Mouse (Mus musculus): ENCODE measurements around the gene Asb2. TPM values are rescaled to one million over a fixed set of nuclear protein-coding genes. Genes with fewer than 3 reads are reported as not detected.

Asb2 gene
- polyA plus RNA-seq, 1 experiment from 2014 or later: 3.5 TPM

- H3K36me3 ChIP-seq (replicated peaks): no peaks in the 10 kb centered on the region
- H3K27ac ChIP-seq (replicated peaks): no peak overlapping the region
- peaks cover 17% of the 10 kb centered on the region for H3K4me1 ChIP-seq (replicated peaks)
- ATAC-seq (ENCODE audit: insufficient read depth): no peak
- no peak overlapping the region for H3K4me3 ChIP-seq (replicated peaks)
- no peak overlapping the region for H3K9ac ChIP-seq
- no peak overlapping the region for H3K4me2 ChIP-seq
- H3K9me3 ChIP-seq (replicated peaks): no peaks in the 10 kb centered on the region
- 36% methylated on average over 3 of the region's 4 CpGs for WGBS (ENCODE audit: insufficient replicate concordance)
- H3K27me3 ChIP-seq: peaks cover 9% of the 10 kb centered on the region; the same call in 1 of the 2 replicates
Measured at GRCm38 (mm10) chr12:103376774-103377173, 21.0 kb upstream of the Asb2 start.

- Histone ChIP-seq H3K36me3 (replicated peaks) (no peaks in the 10 kb centered on the region), H3K27me3 (peaks cover 9% of the 10 kb centered on the region; the same call in 1 of the 2 replicates), H3K27ac (replicated peaks) (no peak overlapping the region), H3K4me3 (replicated peaks) (no peak overlapping the region), H3K9ac (no peak overlapping the region), H3K4me1 (replicated peaks) (peaks cover 17% of the 10 kb centered on the region), H3K4me2 (no peak overlapping the region), H3K9me3 (replicated peaks) (no peaks in the 10 kb centered on the region)
- WGBS (ENCODE audit: insufficient replicate concordance): 44% methylated on average over 5 of the region's 5 CpGs
- no peak for ATAC-seq (ENCODE audit: insufficient read depth)
Measured at GRCm38 (mm10) chr12:103376124-103376523, 20.3 kb upstream of the Asb2 start.

- H3K4me2 ChIP-seq: peak overlapping the region; percentile 41
- ATAC-seq (ENCODE audit: insufficient read depth): peak; percentile 85
- H3K4me1 ChIP-seq (replicated peaks): peaks cover 20% of the 10 kb centered on the region
- peak overlapping the region; percentile 46; the same call in 1 of the 2 replicates for H3K27ac ChIP-seq (replicated peaks)
- H3K9me3 ChIP-seq (replicated peaks): no peaks in the 10 kb centered on the region
- H3K27me3 ChIP-seq: peaks cover 9% of the 10 kb centered on the region; the same call in 1 of the 2 replicates
- no peak overlapping the region; the same call in 1 of the 2 replicates for H3K9ac ChIP-seq
- H3K4me3 ChIP-seq (replicated peaks): no peak overlapping the region
- no peaks in the 10 kb centered on the region for H3K36me3 ChIP-seq (replicated peaks)
- 20% methylated on average over 8 of the region's 8 CpGs for WGBS (ENCODE audit: insufficient replicate concordance)
Measured at GRCm38 (mm10) chr12:103373530-103374236, 17.9 kb upstream of the Asb2 start.

- no peak overlapping the region for H3K4me3 ChIP-seq (replicated peaks)
- H3K9ac ChIP-seq: no peak overlapping the region
- 22% methylated on average over 6 of the region's 6 CpGs for WGBS (ENCODE audit: insufficient replicate concordance)
- no peak overlapping the region for H3K4me2 ChIP-seq
- H3K4me1 ChIP-seq (replicated peaks): peaks cover 32% of the 10 kb centered on the region
- peaks cover 22% of the 10 kb centered on the region for H3K27me3 ChIP-seq
- H3K36me3 ChIP-seq (replicated peaks): no peaks in the 10 kb centered on the region
- ATAC-seq (ENCODE audit: insufficient read depth): no peak
- H3K9me3 ChIP-seq (replicated peaks): no peaks in the 10 kb centered on the region
- H3K27ac ChIP-seq (replicated peaks): no peak overlapping the region
Measured at GRCm38 (mm10) chr12:103371711-103372110, 15.9 kb upstream of the Asb2 start.

GRCm38 (mm10) chr12:103370861-103371260 lies 15.1 kb upstream of the Asb2 start:
- H3K9me3 ChIP-seq (replicated peaks): no peaks in the 10 kb centered on the region
- H3K4me2 ChIP-seq: no peak overlapping the region
- H3K27ac ChIP-seq (replicated peaks): no peak overlapping the region
- no peaks in the 10 kb centered on the region for H3K36me3 ChIP-seq (replicated peaks)
- no peak overlapping the region for H3K4me3 ChIP-seq (replicated peaks)
- WGBS (ENCODE audit: insufficient replicate concordance): 69% methylated on average over 4 of the region's 4 CpGs
- H3K27me3 ChIP-seq: peaks cover 23% of the 10 kb centered on the region
- H3K9ac ChIP-seq: no peak overlapping the region
- ATAC-seq (ENCODE audit: insufficient read depth): no peak
- peaks cover 32% of the 10 kb centered on the region for H3K4me1 ChIP-seq (replicated peaks)

- Histone ChIP-seq H3K27ac (replicated peaks) (no peak overlapping the region), H3K4me3 (replicated peaks) (no peak overlapping the region), H3K9me3 (replicated peaks) (no peaks in the 10 kb centered on the region), H3K4me1 (replicated peaks) (peaks cover 24% of the 10 kb centered on the region), H3K9ac (no peak overlapping the region), H3K4me2 (peak overlapping the region; percentile 64), H3K27me3 (peaks cover 19% of the 10 kb centered on the region), H3K36me3 (replicated peaks) (no peaks in the 10 kb centered on the region)
- 45% methylated on average over 2 of the region's 2 CpGs for WGBS (ENCODE audit: insufficient replicate concordance)
- peak; percentile 1; the same call in 1 of the 2 replicates for ATAC-seq (ENCODE audit: insufficient read depth)
Measured at GRCm38 (mm10) chr12:103368777-103369176, 13.0 kb upstream of the Asb2 start.

GRCm38 (mm10) chr12:103368326-103368669 lies 12.5 kb upstream of the Asb2 start:
- no peak; the same call in 1 of the 2 replicates for ATAC-seq (ENCODE audit: insufficient read depth)
- 23% methylated on average over 7 of the region's 7 CpGs for WGBS (ENCODE audit: insufficient replicate concordance)
- Histone ChIP-seq H3K36me3 (replicated peaks) (no peaks in the 10 kb centered on the region), H3K27me3 (peaks cover 19% of the 10 kb centered on the region), H3K27ac (replicated peaks) (no peak overlapping the region), H3K9ac (no peak overlapping the region), H3K4me3 (replicated peaks) (peak overlapping the region; percentile 32), H3K4me2 (peak overlapping the region; percentile 64), H3K9me3 (replicated peaks) (no peaks in the 10 kb centered on the region), H3K4me1 (replicated peaks) (peaks cover 19% of the 10 kb centered on the region)

- H3K4me3 ChIP-seq (replicated peaks): peak overlapping the region; percentile 32
- H3K27me3 ChIP-seq: peaks cover 19% of the 10 kb centered on the region
- H3K36me3 ChIP-seq (replicated peaks): no peaks in the 10 kb centered on the region
- H3K9me3 ChIP-seq (replicated peaks): no peaks in the 10 kb centered on the region
- WGBS (ENCODE audit: insufficient replicate concordance): 12% methylated on average over 18 of the region's 18 CpGs
- peaks cover 14% of the 10 kb centered on the region for H3K4me1 ChIP-seq (replicated peaks)
- H3K27ac ChIP-seq (replicated peaks): no peak overlapping the region
- H3K4me2 ChIP-seq: peak overlapping the region; percentile 64
- ATAC-seq (ENCODE audit: insufficient read depth): peak; percentile 63
- H3K9ac ChIP-seq: no peak overlapping the region
Measured at GRCm38 (mm10) chr12:103367620-103368325, 12.0 kb upstream of the Asb2 start.

- no peak overlapping the region for H3K9ac ChIP-seq
- WGBS (ENCODE audit: insufficient replicate concordance): 53% methylated on average over 2 of the region's 2 CpGs
- peaks cover 14% of the 10 kb centered on the region for H3K4me1 ChIP-seq (replicated peaks)
Measured at GRCm38 (mm10) chr12:103367171-103367570, 11.4 kb upstream of the Asb2 start.

GRCm38 (mm10) chr12:103362336-103362735 lies 6.5 kb upstream of the Asb2 start:
- Histone ChIP-seq H3K27ac (replicated peaks) (no peak overlapping the region), H3K4me3 (replicated peaks) (no peak overlapping the region), H3K9ac (no peak overlapping the region), H3K4me2 (no peak overlapping the region), H3K9me3 (replicated peaks) (no peaks in the 10 kb centered on the region), H3K36me3 (replicated peaks) (no peaks in the 10 kb centered on the region), H3K4me1 (replicated peaks) (no peaks in the 10 kb centered on the region), H3K27me3 (peaks cover 10% of the 10 kb centered on the region; the same call in 1 of the 2 replicates)
- ATAC-seq (ENCODE audit: insufficient read depth): no peak
- 41% methylated on average over 3 of the region's 3 CpGs for WGBS (ENCODE audit: insufficient replicate concordance)

More at GRCm38 (mm10) chr12:103367171-103367570, 11.4 kb upstream of the Asb2 start:
- H3K27ac ChIP-seq (replicated peaks): no peak overlapping the region
- no peaks in the 10 kb centered on the region for H3K36me3 ChIP-seq (replicated peaks)
- H3K27me3 ChIP-seq: peaks cover 19% of the 10 kb centered on the region
- no peak overlapping the region for H3K4me3 ChIP-seq (replicated peaks)
- no peak overlapping the region for H3K4me2 ChIP-seq
- ATAC-seq (ENCODE audit: insufficient read depth): no peak
- no peaks in the 10 kb centered on the region for H3K9me3 ChIP-seq (replicated peaks)

- Histone ChIP-seq H3K27me3 (peaks cover 5% of the 10 kb centered on the region; the same call in 1 of the 2 replicates), H3K36me3 (replicated peaks) (no peaks in the 10 kb centered on the region), H3K27ac (replicated peaks) (no peak overlapping the region), H3K4me3 (replicated peaks) (no peak overlapping the region), H3K9ac (no peak overlapping the region), H3K4me1 (replicated peaks) (no peaks in the 10 kb centered on the region), H3K4me2 (no peak overlapping the region), H3K9me3 (replicated peaks) (no peaks in the 10 kb centered on the region)
- WGBS (ENCODE audit: insufficient replicate concordance): 72% methylated on average over 17 of the region's 17 CpGs
- ATAC-seq (ENCODE audit: insufficient read depth): no peak
Measured at GRCm38 (mm10) chr12:103361539-103362307, 5.9 kb upstream of the Asb2 start.

Measured in liver, embryonic 15.5 days (tissue).